Mouse (Mus musculus): Measurements from ENCODE around the gene Susd5. TPM values are rescaled to one million over a fixed set of nuclear protein-coding genes. Genes with fewer than 3 reads are reported as not detected.

Gene Susd5
- total and polyA plus RNA-seq, 3 experiments = 1.5 to 2.2 (median 1.5) TPM

DNA sequence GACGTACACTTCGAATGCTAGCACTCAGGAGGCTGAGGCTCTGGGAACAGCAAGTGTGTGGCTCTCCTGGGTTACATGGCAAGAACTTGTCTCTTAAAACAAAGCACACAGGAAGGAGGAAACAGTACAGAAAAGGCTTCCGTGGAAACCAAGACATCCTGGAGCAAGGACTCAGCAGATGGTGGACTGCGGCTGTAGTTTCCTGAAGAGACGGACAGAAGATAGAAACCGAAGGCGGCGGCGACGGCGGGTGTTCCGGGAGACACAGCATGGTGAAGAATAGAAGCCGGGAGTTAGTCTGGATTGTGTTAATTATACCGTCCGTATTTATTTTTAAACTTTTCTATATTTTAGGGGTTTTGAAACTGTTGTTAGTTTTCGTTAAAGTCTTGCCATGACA lies 6.2 kb upstream of the Susd5 start:
- WGBS = 75% methylated on average over 16 of the region's 16 CpGs
- DNase-seq = no peak
- Histone ChIP-seq H3K4me3 (no peak overlapping the region), H3K79me2 (replicated peaks; ENCODE audit: control insufficient read depth, insufficient read depth, low read length) (no peaks in the 10 kb centered on the region), H3K27me3 (ENCODE audit: control insufficient read depth, insufficient read depth, low read length) (no peaks in the 10 kb centered on the region; the same call in 1 of the 2 replicates), H3K9ac (ENCODE audit: low read depth, low read length) (no peak overlapping the region), H3K36me3 (ENCODE audit: control insufficient read depth, insufficient read depth, low read length) (no peaks in the 10 kb centered on the region), H3K27ac (no peak overlapping the region), H3K4me1 (ENCODE audit: control insufficient read depth, insufficient read depth, low read length) (no peaks in the 10 kb centered on the region)
- intact Hi-C loops (cut with DNase I) = no loop called here
- TF ChIP-seq EP300 (IDR thresholded peaks at IDR 0.05; ENCODE audit: insufficient read depth, low read depth, low read length) = no peak
- no peak for TF ChIP-seq CTCF (IDR thresholded peaks at IDR 0.05)
- no peak for TF ChIP-seq POLR2A (IDR thresholded peaks at IDR 0.05; ENCODE audit: insufficient read depth, low read depth, low read length)

GRCm38 (mm10) chr9:114052031-114052430 lies 4.9 kb upstream of the Susd5 start:
- Histone ChIP-seq H3K27ac (no peak overlapping the region), H3K4me1 (ENCODE audit: control insufficient read depth, insufficient read depth, low read length) (no peaks in the 10 kb centered on the region), H3K79me2 (replicated peaks; ENCODE audit: control insufficient read depth, insufficient read depth, low read length) (no peaks in the 10 kb centered on the region), H3K9ac (ENCODE audit: low read depth, low read length) (no peak overlapping the region), H3K36me3 (ENCODE audit: control insufficient read depth, insufficient read depth, low read length) (no peaks in the 10 kb centered on the region), H3K27me3 (ENCODE audit: control insufficient read depth, insufficient read depth, low read length) (no peaks in the 10 kb centered on the region; the same call in 1 of the 2 replicates), H3K4me3 (no peak overlapping the region)
- WGBS = 76% methylated on average over 4 of the region's 4 CpGs
- no peak for DNase-seq
- TF ChIP-seq POLR2A (IDR thresholded peaks at IDR 0.05; ENCODE audit: insufficient read depth, low read depth, low read length) = no peak
- no peak for TF ChIP-seq CTCF (IDR thresholded peaks at IDR 0.05)
- TF ChIP-seq EP300 (IDR thresholded peaks at IDR 0.05; ENCODE audit: insufficient read depth, low read depth, low read length) = no peak
- intact Hi-C loops (cut with DNase I) = no loop called here

DNA sequence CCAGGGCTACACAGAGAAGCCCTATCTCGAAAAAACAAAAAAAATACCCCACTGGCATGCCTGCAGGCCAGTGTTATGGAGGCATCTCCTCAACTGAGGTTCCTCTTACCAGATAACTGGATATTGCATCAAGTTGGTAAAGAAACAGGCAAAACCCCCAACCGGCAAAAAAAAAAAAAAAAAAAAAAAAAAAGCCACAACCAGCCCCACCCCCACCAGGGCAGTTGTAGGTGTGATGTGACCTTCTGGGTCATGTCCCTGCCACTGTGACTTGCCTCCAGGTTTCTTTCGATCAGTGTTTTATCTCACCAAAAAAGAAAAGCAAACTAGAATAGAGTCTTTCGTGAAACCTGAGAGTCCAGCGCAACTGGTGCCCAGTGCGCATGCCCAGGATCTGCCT lies 4.1 kb upstream of the Susd5 start:
- peaks cover 8% of the 10 kb centered on the region for H3K27me3 ChIP-seq (ENCODE audit: control insufficient read depth, insufficient read depth, low read length)
- no peaks in the 10 kb centered on the region for H3K79me2 ChIP-seq (replicated peaks; ENCODE audit: control insufficient read depth, insufficient read depth, low read length)
- H3K9ac ChIP-seq (ENCODE audit: low read depth, low read length) = no peak overlapping the region
- TF ChIP-seq POLR2A (IDR thresholded peaks at IDR 0.05; ENCODE audit: insufficient read depth, low read depth, low read length) (no peak), CTCF (IDR thresholded peaks at IDR 0.05) (no peak), EP300 (IDR thresholded peaks at IDR 0.05; ENCODE audit: insufficient read depth, low read depth, low read length) (no peak)
- no peak overlapping the region for H3K4me3 ChIP-seq
- H3K27ac ChIP-seq = no peak overlapping the region
- 70% methylated on average over 6 of the region's 6 CpGs for whole genome bisulfite sequencing
- intact Hi-C loops (cut with DNase I) = no loop called here
- DNase-seq = no peak
- no peaks in the 10 kb centered on the region for H3K4me1 ChIP-seq (ENCODE audit: control insufficient read depth, insufficient read depth, low read length)
- no peaks in the 10 kb centered on the region for H3K36me3 ChIP-seq (ENCODE audit: control insufficient read depth, insufficient read depth, low read length)

GRCm38 (mm10) chr9:114068494-114069053 lies 11.6 kb downstream of the Susd5 start:
- DNase-seq = no peak
- no peaks in the 10 kb centered on the region for H3K36me3 ChIP-seq (ENCODE audit: control insufficient read depth, insufficient read depth, low read length)
- no peaks in the 10 kb centered on the region for H3K4me1 ChIP-seq (ENCODE audit: control insufficient read depth, insufficient read depth, low read length)
- no peak overlapping the region for H3K4me3 ChIP-seq
- intact Hi-C loops (cut with DNase I) = no loop called here
- no peak overlapping the region for H3K9ac ChIP-seq (ENCODE audit: low read depth, low read length)
- H3K27me3 ChIP-seq (ENCODE audit: control insufficient read depth, insufficient read depth, low read length) = no peaks in the 10 kb centered on the region
- H3K79me2 ChIP-seq (replicated peaks; ENCODE audit: control insufficient read depth, insufficient read depth, low read length) = no peaks in the 10 kb centered on the region
- no peak for TF ChIP-seq POLR2A (IDR thresholded peaks at IDR 0.05; ENCODE audit: insufficient read depth, low read depth, low read length)
- H3K27ac ChIP-seq = no peak overlapping the region
- 52% methylated on average over 12 of the region's 12 CpGs for WGBS

DNA sequence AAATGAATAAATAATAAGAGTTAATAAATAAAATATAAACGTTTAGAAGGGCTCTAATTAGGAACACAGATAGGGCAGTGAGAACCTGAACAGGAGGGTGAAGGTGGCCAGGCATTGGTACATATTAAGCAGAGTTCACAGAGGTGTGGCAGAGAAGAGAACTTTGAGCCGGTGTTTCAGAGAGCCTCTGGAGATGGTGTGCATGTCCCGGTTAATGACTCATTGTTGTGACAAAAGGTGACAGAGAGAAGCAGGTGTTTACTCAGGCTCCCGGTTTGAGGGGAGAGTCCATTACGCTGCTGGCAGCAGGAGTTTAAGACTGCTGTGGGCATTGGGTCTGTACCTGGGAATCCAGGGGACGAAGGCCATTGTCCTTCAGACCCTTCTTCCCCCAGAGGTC lies 12.4 kb downstream of the Susd5 start:
- DNase-seq = no peak
- H3K27ac ChIP-seq = no peak overlapping the region
- H3K4me1 ChIP-seq (ENCODE audit: control insufficient read depth, insufficient read depth, low read length) = no peaks in the 10 kb centered on the region
- H3K27me3 ChIP-seq (ENCODE audit: control insufficient read depth, insufficient read depth, low read length) = no peaks in the 10 kb centered on the region
- no peak overlapping the region for H3K4me3 ChIP-seq
- H3K9ac ChIP-seq (ENCODE audit: low read depth, low read length) = no peak overlapping the region
- no peaks in the 10 kb centered on the region for H3K79me2 ChIP-seq (replicated peaks; ENCODE audit: control insufficient read depth, insufficient read depth, low read length)
- H3K36me3 ChIP-seq (ENCODE audit: control insufficient read depth, insufficient read depth, low read length) = no peaks in the 10 kb centered on the region
- intact Hi-C loops (cut with DNase I) = no loop called here
- TF ChIP-seq POLR2A (IDR thresholded peaks at IDR 0.05; ENCODE audit: insufficient read depth, low read depth, low read length) (no peak), EP300 (IDR thresholded peaks at IDR 0.05; ENCODE audit: insufficient read depth, low read depth, low read length) (no peak), CTCF (IDR thresholded peaks at IDR 0.05) (no peak)
- 55% methylated on average over 6 of the region's 6 CpGs for WGBS

GRCm38 (mm10) chr9:114073681-114074080 lies 16.7 kb downstream of the Susd5 start:
- 69% methylated on average over 19 of the region's 19 CpGs for WGBS
- no peak for TF ChIP-seq POLR2A (IDR thresholded peaks at IDR 0.05; ENCODE audit: insufficient read depth, low read depth, low read length)
- no peak for TF ChIP-seq CTCF (IDR thresholded peaks at IDR 0.05)
- no peak for TF ChIP-seq EP300 (IDR thresholded peaks at IDR 0.05; ENCODE audit: insufficient read depth, low read depth, low read length)

More at GRCm38 (mm10) chr9:114073681-114074080, 16.7 kb downstream of the Susd5 start:
- Histone ChIP-seq H3K27ac (no peak overlapping the region), H3K79me2 (replicated peaks; ENCODE audit: control insufficient read depth, insufficient read depth, low read length) (no peaks in the 10 kb centered on the region), H3K27me3 (ENCODE audit: control insufficient read depth, insufficient read depth, low read length) (no peaks in the 10 kb centered on the region), H3K9ac (ENCODE audit: low read depth, low read length) (no peak overlapping the region), H3K36me3 (ENCODE audit: control insufficient read depth, insufficient read depth, low read length) (no peaks in the 10 kb centered on the region), H3K4me3 (no peak overlapping the region), H3K4me1 (ENCODE audit: control insufficient read depth, insufficient read depth, low read length) (no peaks in the 10 kb centered on the region)
- intact Hi-C loops (cut with DNase I) = no loop called here
- DNase-seq = no peak

Measured in heart, adult 2 months (tissue).